Mouse (Mus musculus): ENCODE results near the gene Mast4.
A peak's percentile ranks its signal among the peaks of the same experiment; 100 is the strongest.

Mast4 gene

GRCm38 (mm10) chr13:102860135-102860534 is 474.2 kb downstream of the Mast4 start:
- DNase-seq (ENCODE audit: low spot score), result no peak

GRCm38 (mm10) chr13:102857539-102857838 is 476.8 kb downstream of the Mast4 start:
- no peak for DNase-seq (ENCODE audit: low spot score)

- DNase-seq (ENCODE audit: low spot score), result no peak
These were observed 477.3 kb downstream of the Mast4 start for GRCm38 (mm10) chr13:102856821-102857538.

- peak; percentile 47 for DNase-seq (ENCODE audit: low spot score)
These were observed 481.4 kb downstream of the Mast4 start for GRCm38 (mm10) chr13:102852865-102853264.

- DNase-seq (ENCODE audit: low spot score), result no peak
These were observed 483.0 kb downstream of the Mast4 start for GRCm38 (mm10) chr13:102851253-102851652.

- no peak for DNase-seq (ENCODE audit: low spot score)
These were observed 483.7 kb downstream of the Mast4 start for GRCm38 (mm10) chr13:102850594-102850993.

GRCm38 (mm10) chr13:102849068-102849467 is 485.2 kb downstream of the Mast4 start:
- DNase-seq (ENCODE audit: low spot score), result no peak

- peak; percentile 44 for DNase-seq (ENCODE audit: low spot score)
These were observed 487.8 kb downstream of the Mast4 start for GRCm38 (mm10) chr13:102846473-102846872.

- DNase-seq (ENCODE audit: low spot score), result no peak
These were observed 491.6 kb downstream of the Mast4 start for GRCm38 (mm10) chr13:102842715-102843114.

- no peak for DNase-seq (ENCODE audit: low spot score)
These were observed 492.1 kb downstream of the Mast4 start for GRCm38 (mm10) chr13:102842237-102842636.

GRCm38 (mm10) chr13:102839741-102840482 is 494.4 kb downstream of the Mast4 start:
- DNase-seq (ENCODE audit: low spot score), result no peak

GRCm38 (mm10) chr13:102837427-102837826 is 496.9 kb downstream of the Mast4 start:
- DNase-seq (ENCODE audit: low spot score), result no peak

GRCm38 (mm10) chr13:102835336-102835735 is 499.0 kb downstream of the Mast4 start:
- DNase-seq (ENCODE audit: low spot score), result no peak

GRCm38 (mm10) chr13:102818287-102818686 is 516.0 kb downstream of the Mast4 start:
- DNase-seq (ENCODE audit: low spot score), result no peak

GRCm38 (mm10) chr13:102816689-102817088 is 517.6 kb downstream of the Mast4 start:
- no peak for DNase-seq (ENCODE audit: low spot score)

- no peak for DNase-seq (ENCODE audit: low spot score)
These were observed 519.1 kb downstream of the Mast4 start for GRCm38 (mm10) chr13:102815158-102815557.

- DNase-seq (ENCODE audit: low spot score), result peak; percentile 84
These were observed 523.0 kb downstream of the Mast4 start for GRCm38 (mm10) chr13:102811129-102811832.

- peak; percentile 38 for DNase-seq (ENCODE audit: low spot score)
These were observed 527.6 kb downstream of the Mast4 start for GRCm38 (mm10) chr13:102806652-102807051.

- no peak for DNase-seq (ENCODE audit: low spot score)
These were observed 529.1 kb downstream of the Mast4 start for GRCm38 (mm10) chr13:102805190-102805589.

GRCm38 (mm10) chr13:102803206-102803605 is 531.1 kb downstream of the Mast4 start:
- no peak for DNase-seq (ENCODE audit: low spot score)

GRCm38 (mm10) chr13:102792157-102792556 is 542.1 kb downstream of the Mast4 start:
- DNase-seq (ENCODE audit: low spot score), result no peak

GRCm38 (mm10) chr13:102790601-102791155 is 543.6 kb downstream of the Mast4 start:
- no peak for DNase-seq (ENCODE audit: low spot score)

Data from retina, embryonic 14.5 days (tissue).